Mouse (Mus musculus) kidney, adult 2 months (tissue): Measurements from ENCODE around the gene Ebf1.

Experiments used
- CTCF ChIP-seq: fragments of 200-500 bp; conservative IDR thresholded peaks from 2 replicates; pipeline ENCODE4 v1.5.1; 2011; ENCODE audit warnings: low read depth, mild to moderate bottlenecking, control low read depth, low read length, moderate library complexity, mixed read lengths; ENCODE audit not compliant: insufficient read depth, insufficient read length
- POLR2A ChIP-seq: fragments of 200-500 bp; IDR thresholded peaks from one replicate; pipeline ENCODE4 v1.6.1; 2011; ENCODE audit warnings: low read depth, low read length, control low read depth

GRCm38 (mm10) chr11:44709869-44710460 lies 92.8 kb downstream of the Ebf1 start:
- no peak for TF ChIP-seq POLR2A
- no peak for TF ChIP-seq CTCF
